Mouse (Mus musculus): ENCODE results near the gene Slc25a10. TPM values are rescaled to one million over a fixed set of nuclear protein-coding genes. Genes with fewer than 3 reads are reported as not detected.

The Slc25a10 gene
- polyA plus RNA-seq, 1 experiment = 751 TPM

- Histone ChIP-seq H3K27ac (ENCODE audit: insufficient read depth, low read depth, low read length) (peak within 1 kb of the TSS; percentile 95), H3K4me3 (ENCODE audit: insufficient read depth, low read depth, low read length) (peak within 1 kb of the TSS; percentile 92), H3K4me1 (ENCODE audit: control insufficient read depth, insufficient read depth, low read length) (peaks cover 10% of the 10 kb centered on the region; the same call in 1 of the 2 replicates), H3K36me3 (ENCODE audit: control insufficient read depth, insufficient read depth, low read length) (no peaks in the 10 kb centered on the region), H3K27me3 (replicated peaks; ENCODE audit: control insufficient read depth, insufficient read depth, low read length) (no peaks in the 10 kb centered on the region)
- under 1% methylated on average over 60 of the region's 60 CpGs for WGBS
- peak; percentile 94 for DNase-seq
- 0 out of 2 replicates have a peak, but pooled peaks have one; percentile 3 for TF ChIP-seq CTCF (conservative IDR thresholded peaks at IDR 0.05; ENCODE audit: insufficient read depth, insufficient read length, low read depth, low read length)
- TF ChIP-seq POLR2A (IDR thresholded peaks at IDR 0.05; ENCODE audit: low read depth, low read length) = peak; percentile 81
These were observed 7.2 kb upstream of the Slc25a10 start, which contains the start of gene Mrpl12 for GRCm38 (mm10) chr11:120484265-120484981. TSS of gene Mrpl12 (plus strand) at chr11:120484613.

- peak overlapping the region; percentile 95 for H3K27ac ChIP-seq (ENCODE audit: insufficient read depth, low read depth, low read length)
- TF ChIP-seq CTCF (conservative IDR thresholded peaks at IDR 0.05; ENCODE audit: insufficient read depth, insufficient read length, low read depth, low read length) (no peak), POLR2A (IDR thresholded peaks at IDR 0.05; ENCODE audit: low read depth, low read length) (peak; percentile 22)
- no peaks in the 10 kb centered on the region for H3K36me3 ChIP-seq (ENCODE audit: control insufficient read depth, insufficient read depth, low read length)
- peak; percentile 89 for DNase-seq
- H3K4me1 ChIP-seq (ENCODE audit: control insufficient read depth, insufficient read depth, low read length) = peaks cover 15% of the 10 kb centered on the region; the same call in 1 of the 2 replicates
- H3K4me3 ChIP-seq (ENCODE audit: insufficient read depth, low read depth, low read length) = peak overlapping the region; percentile 92
- H3K27me3 ChIP-seq (replicated peaks; ENCODE audit: control insufficient read depth, insufficient read depth, low read length) = no peaks in the 10 kb centered on the region
- 6% methylated on average over 10 of the region's 10 CpGs for WGBS
These were observed 6.4 kb upstream of the Slc25a10 start for GRCm38 (mm10) chr11:120485251-120485650.

GRCm38 (mm10) chr11:120488516-120488915 lies 3.1 kb upstream of the Slc25a10 start:
- Histone ChIP-seq H3K36me3 (ENCODE audit: control insufficient read depth, insufficient read depth, low read length) (no peaks in the 10 kb centered on the region), H3K4me1 (ENCODE audit: control insufficient read depth, insufficient read depth, low read length) (peaks cover 26% of the 10 kb centered on the region), H3K27ac (ENCODE audit: insufficient read depth, low read depth, low read length) (peak overlapping the region; percentile 12; the same call in 1 of the 2 replicates), H3K27me3 (replicated peaks; ENCODE audit: control insufficient read depth, insufficient read depth, low read length) (no peaks in the 10 kb centered on the region), H3K4me3 (ENCODE audit: insufficient read depth, low read depth, low read length) (no peak overlapping the region)
- 60% methylated on average over 4 of the region's 4 CpGs for WGBS
- DNase-seq = no peak
- TF ChIP-seq POLR2A (IDR thresholded peaks at IDR 0.05; ENCODE audit: low read depth, low read length) (no peak), CTCF (conservative IDR thresholded peaks at IDR 0.05; ENCODE audit: insufficient read depth, insufficient read length, low read depth, low read length) (no peak)

- TF ChIP-seq CTCF (conservative IDR thresholded peaks at IDR 0.05; ENCODE audit: insufficient read depth, insufficient read length, low read depth, low read length) (peak; percentile 97), POLR2A (IDR thresholded peaks at IDR 0.05; ENCODE audit: low read depth, low read length) (peak; percentile 51)
- peak; percentile 96 for DNase-seq
- H3K4me1 ChIP-seq (ENCODE audit: control insufficient read depth, insufficient read depth, low read length) = peaks cover 24% of the 10 kb centered on the region
- H3K36me3 ChIP-seq (ENCODE audit: control insufficient read depth, insufficient read depth, low read length) = no peaks in the 10 kb centered on the region
- H3K27ac ChIP-seq (ENCODE audit: insufficient read depth, low read depth, low read length) = peak overlapping the region; percentile 88
- WGBS = 42% methylated on average over 4 of the region's 4 CpGs
- no peaks in the 10 kb centered on the region for H3K27me3 ChIP-seq (replicated peaks; ENCODE audit: control insufficient read depth, insufficient read depth, low read length)
- no peak overlapping the region for H3K4me3 ChIP-seq (ENCODE audit: insufficient read depth, low read depth, low read length)
These were observed 2.4 kb upstream of the Slc25a10 start for GRCm38 (mm10) chr11:120489054-120489761.

- H3K4me1 ChIP-seq (ENCODE audit: control insufficient read depth, insufficient read depth, low read length) = peaks cover 26% of the 10 kb centered on the region
- no peak for TF ChIP-seq CTCF (conservative IDR thresholded peaks at IDR 0.05; ENCODE audit: insufficient read depth, insufficient read length, low read depth, low read length)
- no peak for TF ChIP-seq POLR2A (IDR thresholded peaks at IDR 0.05; ENCODE audit: low read depth, low read length)
- H3K4me3 ChIP-seq (ENCODE audit: insufficient read depth, low read depth, low read length) = no peak overlapping the region
- H3K27me3 ChIP-seq (replicated peaks; ENCODE audit: control insufficient read depth, insufficient read depth, low read length) = no peaks in the 10 kb centered on the region
- no peak for DNase-seq
- peaks cover 4% of the 10 kb centered on the region; the same call in 1 of the 2 replicates for H3K36me3 ChIP-seq (ENCODE audit: control insufficient read depth, insufficient read depth, low read length)
- H3K27ac ChIP-seq (ENCODE audit: insufficient read depth, low read depth, low read length) = peak overlapping the region; percentile 88
- 27% methylated on average over 4 of the region's 4 CpGs for WGBS
These were observed 1.2 kb upstream of the Slc25a10 start for GRCm38 (mm10) chr11:120490291-120491046.

- peak; percentile 79 for DNase-seq
- peak overlapping the region; percentile 87 for H3K4me3 ChIP-seq (ENCODE audit: insufficient read depth, low read depth, low read length)
- under 1% methylated on average over 48 of the region's 48 CpGs for WGBS
- peak overlapping the region; percentile 82 for H3K27ac ChIP-seq (ENCODE audit: insufficient read depth, low read depth, low read length)
- peaks cover 4% of the 10 kb centered on the region; the same call in 1 of the 2 replicates for H3K36me3 ChIP-seq (ENCODE audit: control insufficient read depth, insufficient read depth, low read length)
- peaks cover 21% of the 10 kb centered on the region for H3K4me1 ChIP-seq (ENCODE audit: control insufficient read depth, insufficient read depth, low read length)
- H3K27me3 ChIP-seq (replicated peaks; ENCODE audit: control insufficient read depth, insufficient read depth, low read length) = no peaks in the 10 kb centered on the region
- TF ChIP-seq POLR2A (IDR thresholded peaks at IDR 0.05; ENCODE audit: low read depth, low read length) = no peak
- peak; percentile 55 for TF ChIP-seq CTCF (conservative IDR thresholded peaks at IDR 0.05; ENCODE audit: insufficient read depth, insufficient read length, low read depth, low read length)
These were observed 611 bp downstream of the Slc25a10 start for GRCm38 (mm10) chr11:120492024-120492877.
